Mouse (Mus musculus) neural tube, postnatal 0 days (tissue): ENCODE results near the gene Tmem30b. TPM values are rescaled to one million over a fixed set of nuclear protein-coding genes. Genes with fewer than 3 reads are reported as not detected.

Experiments
- polyA plus RNA-seq: library from polyadenylated mRNA; unstranded; fragments of >200 nt; fragmentation: Nextera tagmentation; extraction: Ambion mirVana; gene quantifications from 2 replicates; pipeline ENCODE4 v1.2.1, GENCODE M21; 2015

Tmem30b gene
- 0.37 and 0.52 TPM in 2 replicates for polyA plus RNA-seq

DNA sequence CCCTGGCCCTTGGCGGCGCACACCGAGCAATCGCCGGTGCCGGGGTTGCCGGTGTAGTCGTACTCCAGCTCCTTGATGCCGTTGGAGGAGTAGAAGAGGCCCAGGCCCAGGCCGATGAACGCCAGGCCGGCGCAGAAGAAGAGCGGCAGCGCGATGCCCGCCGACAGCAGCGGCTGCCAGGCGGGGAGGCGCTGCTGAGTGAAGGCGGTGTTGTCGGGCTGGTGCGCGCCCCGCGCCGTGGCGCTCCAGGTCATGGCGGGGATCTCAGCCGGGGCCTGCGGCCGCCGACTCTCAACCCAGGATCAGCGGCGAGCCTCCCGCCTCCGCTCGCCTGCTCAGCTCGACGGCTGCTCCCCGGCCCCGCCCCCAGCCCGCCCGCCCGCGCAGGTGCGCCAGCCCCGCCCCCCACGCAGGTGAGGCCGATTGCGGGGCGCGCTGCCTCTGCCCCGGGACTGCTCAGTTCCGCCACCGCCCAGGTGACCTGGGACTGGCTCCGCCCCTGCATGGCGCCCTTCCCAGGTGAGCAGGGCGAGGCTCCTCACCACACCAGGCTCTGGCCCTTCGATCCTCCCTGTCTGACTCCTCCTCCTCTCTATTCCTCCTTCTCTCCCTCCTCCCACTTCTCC lies at the start of gene Tmem30b:
Tmem30b (minus strand) TSS at position 307 of the 626 bp plus-strand sequence.

DNA sequence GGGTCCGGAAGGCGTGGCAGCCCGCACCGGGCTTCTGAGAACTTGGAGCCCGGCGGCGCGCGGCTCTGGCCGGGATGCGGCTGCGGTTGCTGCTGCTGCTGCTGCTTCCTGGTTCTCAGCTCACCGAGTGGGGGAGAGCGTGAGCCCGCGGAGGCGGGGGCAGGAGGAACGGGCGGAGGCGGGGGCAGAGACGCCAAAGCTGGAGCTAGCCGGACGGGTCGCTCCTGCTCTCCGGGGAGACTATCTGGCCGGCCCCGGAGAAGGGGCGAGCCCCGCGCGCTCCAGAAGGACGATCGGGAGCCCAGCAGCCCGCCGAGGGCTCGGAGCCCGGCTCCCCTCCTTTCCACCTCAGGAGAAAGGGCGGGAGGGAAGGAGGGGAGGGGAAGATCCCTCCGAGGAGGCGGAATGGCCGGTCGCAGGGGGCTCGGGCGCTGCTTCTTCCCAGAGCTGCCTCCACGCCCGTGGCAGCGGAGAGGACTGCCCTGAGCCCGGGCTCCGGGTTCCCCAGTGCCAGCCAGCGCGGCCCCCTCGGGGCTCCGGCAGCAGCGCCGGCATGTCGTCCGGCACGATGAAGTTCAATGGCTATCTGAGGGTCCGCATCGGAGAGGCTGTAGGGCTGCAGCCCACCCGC lies 38.5 kb upstream of the Tmem30b start, which contains the start of gene Prkch:
Prkch (plus strand) TSS at position 187 of the 631 bp plus-strand sequence.

Other genes starting within 250 kb of the Tmem30b start
- gene Prkch, start 38.4 kb upstream of the Tmem30b start, polyA plus RNA-seq, result 8.9 and 9.8 TPM in 2 replicates